Mouse (Mus musculus): ENCODE results near the gene Limk2.

The Limk2 gene

DNA sequence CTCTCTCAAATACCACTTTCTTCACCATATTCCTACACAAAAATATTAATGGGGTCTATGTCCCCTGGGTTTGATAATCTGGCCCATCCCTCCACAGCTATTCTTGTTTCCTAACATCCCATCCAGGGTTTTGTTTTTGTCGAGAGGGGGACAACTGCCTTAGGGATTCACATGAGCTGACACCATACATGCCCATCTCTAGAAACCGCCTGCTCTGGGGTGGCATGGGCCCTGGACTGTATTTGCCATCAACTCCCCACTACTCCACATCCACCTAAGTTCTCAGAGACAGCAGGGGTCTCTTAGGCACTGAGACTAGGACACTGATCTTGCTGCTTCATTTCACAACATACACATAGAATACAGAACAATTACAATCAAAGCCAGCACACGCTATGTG is 22.5 kb upstream of the Limk2 start:
- no peak for TF ChIP-seq GATA4 (IDR thresholded peaks at IDR 0.05; ENCODE audit: insufficient replicate concordance, low read length)

- no peak for TF ChIP-seq GATA4 (IDR thresholded peaks at IDR 0.05; ENCODE audit: insufficient replicate concordance, low read length)
Measured at GRCm38 (mm10) chr11:3428632-3429031, 19.6 kb upstream of the Limk2 start.

- no peak for TF ChIP-seq GATA4 (IDR thresholded peaks at IDR 0.05; ENCODE audit: insufficient replicate concordance, low read length)
Measured at GRCm38 (mm10) chr11:3427697-3428230, 18.8 kb upstream of the Limk2 start.

- TF ChIP-seq GATA4 (IDR thresholded peaks at IDR 0.05; ENCODE audit: insufficient replicate concordance, low read length), result no peak
Measured at GRCm38 (mm10) chr11:3422242-3422641, 13.3 kb upstream of the Limk2 start.

DNA sequence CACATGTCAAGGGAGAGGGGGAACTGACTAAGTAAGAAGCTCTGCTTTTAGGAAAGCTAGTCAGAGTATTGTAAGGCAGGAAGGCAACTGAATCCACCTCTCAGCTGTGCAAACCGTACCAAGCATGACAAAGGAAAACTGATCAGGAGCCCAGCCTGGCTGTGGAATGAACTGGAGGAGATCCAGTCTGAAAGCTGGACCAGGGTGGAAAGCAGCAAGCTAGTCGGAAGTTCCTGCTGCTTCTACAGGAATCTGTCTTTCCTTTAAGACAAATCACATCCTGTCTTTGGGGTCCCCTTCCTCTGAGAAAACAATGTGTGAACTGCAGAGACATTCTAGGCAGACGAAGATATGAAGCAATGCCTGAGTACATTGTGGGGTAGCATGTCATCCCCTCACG is 9.8 kb upstream of the Limk2 start:
- no peak; the same call in 1 of the 2 replicates for TF ChIP-seq GATA4 (IDR thresholded peaks at IDR 0.05; ENCODE audit: insufficient replicate concordance, low read length)

- no peak for TF ChIP-seq GATA4 (IDR thresholded peaks at IDR 0.05; ENCODE audit: insufficient replicate concordance, low read length)
Measured at GRCm38 (mm10) chr11:3417795-3418194, 8.8 kb upstream of the Limk2 start.

DNA sequence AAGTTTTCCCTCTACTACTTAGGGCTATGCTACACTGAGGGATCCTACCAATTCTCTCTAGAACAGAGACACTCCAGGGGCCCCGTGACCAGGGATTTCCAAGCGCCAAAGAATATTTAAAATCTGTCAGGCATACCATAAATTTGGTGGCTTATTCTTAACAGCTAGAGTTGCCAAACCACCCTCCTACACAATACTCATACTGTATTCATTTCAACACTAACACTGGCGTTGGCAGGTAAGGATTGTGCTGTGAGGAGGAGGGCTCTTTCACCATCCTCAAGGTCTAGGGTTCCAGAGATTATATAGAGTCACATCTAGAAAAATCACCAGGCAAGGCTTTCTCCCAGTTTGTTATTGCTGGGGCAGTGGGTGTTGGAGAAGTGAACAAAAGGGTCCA is 7.4 kb upstream of the Limk2 start:
- no peak for TF ChIP-seq GATA4 (IDR thresholded peaks at IDR 0.05; ENCODE audit: insufficient replicate concordance, low read length)

- TF ChIP-seq GATA4 (IDR thresholded peaks at IDR 0.05; ENCODE audit: insufficient replicate concordance, low read length), result no peak
Measured at GRCm38 (mm10) chr11:3412111-3412510, 3.1 kb upstream of the Limk2 start.

- TF ChIP-seq GATA4 (IDR thresholded peaks at IDR 0.05; ENCODE audit: insufficient replicate concordance, low read length), result 0 out of 2 replicates have a peak, but pooled peaks have one; percentile 11
Measured at GRCm38 (mm10) chr11:3408131-3408996, 625 bp downstream of the Limk2 start.

GRCm38 (mm10) chr11:3404287-3405047 is 4.5 kb downstream of the Limk2 start:
- no peak for TF ChIP-seq GATA4 (IDR thresholded peaks at IDR 0.05; ENCODE audit: insufficient replicate concordance, low read length)

DNA sequence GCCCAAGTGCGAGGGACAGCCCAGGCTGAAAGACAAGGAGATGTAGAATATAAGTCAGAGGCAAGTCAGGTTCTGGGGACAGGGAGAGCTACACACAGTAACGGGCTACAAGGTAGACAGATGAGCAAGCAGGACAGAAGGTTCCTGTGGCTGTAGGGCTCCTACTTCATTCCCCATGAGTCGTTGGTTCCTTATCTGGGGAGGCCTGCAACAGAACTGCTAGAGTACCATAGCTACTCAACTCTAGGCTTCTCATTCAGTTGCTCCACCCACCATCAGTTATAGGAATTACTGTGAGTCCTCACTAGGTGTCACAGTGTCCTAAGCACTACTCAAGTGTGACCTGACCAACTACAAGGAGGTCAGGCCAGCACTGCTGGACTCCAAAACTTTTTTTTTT is 6.0 kb downstream of the Limk2 start:
- TF ChIP-seq GATA4 (IDR thresholded peaks at IDR 0.05; ENCODE audit: insufficient replicate concordance, low read length), result no peak

DNA sequence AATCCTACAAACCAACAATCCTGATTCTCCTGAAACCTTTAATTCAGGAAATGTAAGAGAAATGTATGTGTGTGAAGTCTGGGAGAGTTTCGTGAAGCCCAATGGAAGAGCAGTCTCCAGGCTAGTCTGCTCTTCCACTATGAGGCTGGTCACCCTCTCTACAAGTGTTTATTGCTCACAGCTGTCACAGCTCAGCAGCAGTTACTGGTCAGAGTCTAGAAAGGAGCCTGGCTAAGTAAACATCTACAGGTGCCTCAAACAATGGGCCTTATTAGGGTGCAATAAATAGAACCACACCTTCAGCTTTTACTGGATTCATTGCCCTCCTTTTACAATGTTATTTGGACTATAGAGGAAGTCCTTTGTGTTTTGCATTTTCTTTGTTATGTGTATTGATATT is 10.7 kb downstream of the Limk2 start:
- TF ChIP-seq GATA4 (IDR thresholded peaks at IDR 0.05; ENCODE audit: insufficient replicate concordance, low read length), result no peak

DNA sequence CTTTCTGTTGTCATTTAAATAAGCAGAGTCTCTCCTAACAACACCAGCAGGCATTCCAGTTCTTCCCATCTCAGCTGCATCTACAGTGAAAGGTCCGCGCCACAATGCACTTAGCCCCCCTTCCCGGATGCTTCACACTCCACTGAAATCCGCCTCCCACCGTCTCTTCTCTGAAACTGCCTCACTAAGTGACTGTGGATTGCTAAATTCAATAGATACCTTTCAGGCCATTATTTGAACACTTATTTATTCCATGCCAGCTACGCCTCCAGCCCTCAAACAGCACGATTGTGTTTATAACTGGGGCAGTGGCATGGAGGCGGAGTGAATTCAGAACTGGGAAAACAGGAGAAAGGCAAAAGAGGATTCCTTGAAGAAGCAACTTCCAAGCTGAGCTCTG is 12.4 kb downstream of the Limk2 start:
- TF ChIP-seq GATA4 (IDR thresholded peaks at IDR 0.05; ENCODE audit: insufficient replicate concordance, low read length), result no peak

DNA sequence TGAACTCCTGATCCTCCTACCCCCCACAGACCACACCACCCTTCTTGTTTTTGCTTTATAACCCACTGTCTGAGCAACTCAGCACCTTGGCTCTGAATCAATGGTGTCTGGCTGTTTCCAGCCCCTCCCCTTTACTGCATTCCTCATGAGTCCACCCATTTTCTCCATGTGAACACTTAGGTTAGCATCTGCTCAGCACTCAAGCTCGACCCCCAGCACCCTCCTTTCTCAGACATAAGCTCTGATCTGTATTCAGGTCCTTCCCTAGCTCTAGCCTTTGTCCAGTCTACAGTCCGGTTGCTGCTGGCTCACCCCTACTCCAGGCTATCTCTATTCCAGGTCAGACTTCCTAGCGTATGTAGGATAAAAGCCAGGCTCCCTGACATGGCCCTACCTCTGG is 12.9 kb downstream of the Limk2 start:
- no peak for TF ChIP-seq GATA4 (IDR thresholded peaks at IDR 0.05; ENCODE audit: insufficient replicate concordance, low read length)

DNA sequence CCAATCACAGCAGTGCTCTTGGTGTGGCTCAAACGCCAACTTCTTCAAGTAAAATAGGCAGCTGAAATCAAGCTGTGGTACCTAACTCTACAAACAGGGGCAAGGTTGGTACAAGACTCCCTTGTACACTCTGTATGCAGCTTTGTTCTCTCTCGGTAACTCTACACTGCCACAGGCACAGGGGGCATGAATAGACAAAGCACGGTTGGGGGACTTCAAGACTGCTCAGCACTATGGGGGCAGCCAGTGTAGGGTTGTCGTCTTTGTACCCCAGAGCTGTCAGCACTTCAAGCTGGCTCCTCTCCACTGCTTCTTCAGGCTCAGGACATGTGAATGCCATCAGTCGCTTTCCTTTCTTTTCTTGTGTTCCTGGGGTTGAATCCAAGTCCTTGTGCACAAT is 14.5 kb downstream of the Limk2 start:
- TF ChIP-seq GATA4 (IDR thresholded peaks at IDR 0.05; ENCODE audit: insufficient replicate concordance, low read length), result no peak

DNA sequence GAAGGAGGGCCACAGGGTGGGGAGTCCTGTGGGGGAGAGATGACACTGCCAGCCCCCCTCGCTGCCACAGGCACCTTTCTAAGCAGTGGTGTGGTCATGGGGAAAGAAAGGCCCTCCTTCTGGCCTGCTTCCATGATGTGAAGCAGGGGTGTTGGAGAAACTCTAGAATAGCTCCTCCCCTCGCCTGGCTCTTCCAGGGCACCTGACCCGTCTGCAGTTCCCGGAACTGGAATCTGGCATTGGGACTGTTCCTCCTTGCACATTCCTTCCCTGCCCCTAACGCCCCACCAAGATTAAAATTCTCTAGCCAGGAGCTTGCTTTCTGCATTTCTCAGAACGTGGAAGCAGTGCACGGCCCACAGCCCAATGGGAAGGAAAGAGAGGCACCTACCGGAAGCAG is 16.5 kb downstream of the Limk2 start:
- TF ChIP-seq GATA4 (IDR thresholded peaks at IDR 0.05; ENCODE audit: insufficient replicate concordance, low read length), result no peak

Data from liver, adult (tissue).